Mouse (Mus musculus) forebrain, embryonic 16.5 days (tissue): ENCODE measurements at regions not wholly inside any gene's neighbourhood (a gene's known extent, or its start where the extent isn't known, plus 50 kb on each side); places are given as distances from the start of the nearest gene placed in this dataset.

Experiments used
- ATAC-seq: fragments of 200-750 bp; cut with Nextera tagmentation; 2 replicates; pipeline ENCODE4 v1.8.0; 2017; ENCODE audit warnings: mild to moderate bottlenecking, moderate library complexity
- H3K27ac ChIP-seq: fragments of 300-500 bp; sonication (generic); 2 replicates; pipeline ENCODE4 v1.5.1; 2014; ENCODE audit warnings: low read length, control low read depth
- H3K27me3 ChIP-seq: fragments of 300-500 bp; sonication (generic); replicated peaks from 2 replicates; pipeline ENCODE4 v1.6.1; 2014; ENCODE audit warnings: low read length; ENCODE audit not compliant: control insufficient read depth, insufficient read depth
- H3K36me3 ChIP-seq: fragments of 300-500 bp; sonication (generic); 2 replicates; pipeline ENCODE4 v1.6.1; 2014; ENCODE audit not compliant: control insufficient read depth, insufficient read depth
- H3K4me1 ChIP-seq: fragments of 300-500 bp; sonication (generic); replicated peaks from 2 replicates; pipeline ENCODE4 v1.6.1; 2014; ENCODE audit warnings: low read length; ENCODE audit not compliant: control insufficient read depth, insufficient read depth
- H3K4me2 ChIP-seq: fragments of 300-500 bp; sonication (generic); 2 replicates; pipeline ENCODE4 v1.6.1; 2014; ENCODE audit warnings: mild to moderate bottlenecking, low read length, control low read depth
- H3K4me3 ChIP-seq: fragments of 300-500 bp; sonication (generic); replicated peaks from 2 replicates; pipeline ENCODE4 v1.5.1; 2014; ENCODE audit warnings: mild to moderate bottlenecking, low read length, control low read depth
- H3K9ac ChIP-seq: fragments of 300-500 bp; sonication (generic); replicated peaks from 2 replicates; pipeline ENCODE4 v1.6.1; 2014; ENCODE audit warnings: low read depth, low read length, control low read depth
- H3K9me3 ChIP-seq: fragments of 300-500 bp; sonication (generic); 2 replicates; pipeline ENCODE4 v1.6.1; 2016; ENCODE audit warnings: low read length; ENCODE audit not compliant: control insufficient read depth
- WGBS: fragments of 180-500 bp; shearing (Covaris S2); extraction: QIAGEN DNeasy Blood & Tissue Kit; methylation state at CpG from one replicate; pipeline ENCODE4 v1.1.7; 2014; 5-methylcytosine and 5-hydroxymethylcytosine counted together

DNA sequence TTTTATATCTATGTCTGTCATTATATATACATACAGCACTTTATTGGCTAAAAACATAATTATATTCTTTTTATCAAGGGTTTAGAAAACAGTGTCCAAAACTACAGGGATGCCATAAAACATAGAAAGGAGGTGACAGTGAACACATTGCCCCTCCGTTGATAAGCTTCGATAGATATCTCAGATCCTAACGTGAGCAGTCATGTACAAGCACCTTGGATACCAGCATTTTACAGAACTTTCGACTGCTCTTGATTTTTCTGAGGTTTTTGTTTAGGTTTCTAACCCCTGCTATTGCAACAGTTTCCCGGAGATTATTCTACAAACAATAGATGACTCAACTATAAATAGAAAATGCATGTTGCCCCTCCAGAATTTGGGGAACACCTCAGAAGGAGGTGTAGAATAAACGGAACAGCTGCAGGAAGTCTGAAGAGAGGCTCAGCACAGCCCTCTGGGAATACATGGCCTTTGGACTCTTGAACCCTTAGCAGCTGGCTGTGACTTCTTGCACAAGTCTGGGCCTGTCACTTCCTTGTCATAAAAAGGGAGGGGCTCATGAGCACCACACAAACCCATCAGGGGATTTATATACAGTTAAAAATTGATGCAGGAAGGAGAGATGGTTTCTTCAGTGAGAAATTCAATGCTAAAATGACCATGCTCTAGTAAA lies 87.1 kb upstream of the Gpc5 start:
- Histone ChIP-seq H3K4me3 (no peak overlapping the region), H3K4me2 (no peak overlapping the region), H3K9ac (no peak overlapping the region), H3K36me3 (no peaks in the 10 kb centered on the region), H3K4me1 (no peaks in the 10 kb centered on the region), H3K9me3 (no peaks in the 10 kb centered on the region), H3K27me3 (no peaks in the 10 kb centered on the region), H3K27ac (no peak overlapping the region)
- WGBS = 79% methylated on average over 6 of the region's 6 CpGs
- ATAC-seq = no peak

DNA sequence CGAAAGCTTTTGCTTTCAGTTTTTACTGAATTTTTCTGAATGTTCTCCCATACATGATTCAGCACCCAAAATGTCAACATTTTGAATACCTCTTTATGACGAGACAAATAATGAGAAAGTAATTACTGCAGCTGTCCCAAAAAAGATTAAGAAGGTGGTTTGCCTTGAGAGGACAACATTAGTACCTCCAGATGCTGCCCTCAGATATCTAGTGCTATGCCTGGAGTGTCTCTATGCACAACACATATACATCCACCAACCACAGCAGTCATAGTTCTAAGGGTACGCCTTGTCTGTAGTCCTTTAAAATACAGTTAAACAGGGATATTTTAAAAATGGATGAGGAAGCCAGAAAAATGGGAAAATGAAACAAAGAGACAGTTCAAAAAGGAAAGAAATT lies 81.1 kb upstream of the Gpc5 start:
- H3K4me3 ChIP-seq = no peak overlapping the region
- no peaks in the 10 kb centered on the region for H3K36me3 ChIP-seq
- no peaks in the 10 kb centered on the region for H3K27me3 ChIP-seq
- no peaks in the 10 kb centered on the region for H3K9me3 ChIP-seq
- no peak overlapping the region for H3K27ac ChIP-seq
- WGBS = 93% methylated on average over 3 of the region's 3 CpGs
- no peaks in the 10 kb centered on the region for H3K4me1 ChIP-seq
- no peak overlapping the region for H3K4me2 ChIP-seq
- ATAC-seq = no peak
- no peak overlapping the region for H3K9ac ChIP-seq

- Histone ChIP-seq H3K9me3 (no peaks in the 10 kb centered on the region), H3K36me3 (no peaks in the 10 kb centered on the region), H3K4me3 (no peak overlapping the region), H3K27me3 (no peaks in the 10 kb centered on the region), H3K9ac (no peak overlapping the region), H3K4me2 (no peak overlapping the region), H3K27ac (no peak overlapping the region), H3K4me1 (no peaks in the 10 kb centered on the region; the same call in 1 of the 2 replicates)
- WGBS = 39% methylated on average over 5 of the region's 5 CpGs
- no peak for ATAC-seq
These were observed 76.7 kb upstream of the Gpc5 start for GRCm38 (mm10) chr14:115015299-115015698.

- Histone ChIP-seq H3K4me1 (no peaks in the 10 kb centered on the region; the same call in 1 of the 2 replicates), H3K4me2 (peak overlapping the region; percentile 55), H3K4me3 (peak overlapping the region; percentile 41), H3K36me3 (no peaks in the 10 kb centered on the region), H3K9ac (no peak overlapping the region), H3K27ac (no peak overlapping the region), H3K27me3 (no peaks in the 10 kb centered on the region), H3K9me3 (no peaks in the 10 kb centered on the region)
- 19% methylated on average over 22 of the region's 22 CpGs for WGBS
- ATAC-seq = peak; percentile 96
These were observed 74.4 kb upstream of the Gpc5 start for GRCm38 (mm10) chr14:115017410-115018153.

DNA sequence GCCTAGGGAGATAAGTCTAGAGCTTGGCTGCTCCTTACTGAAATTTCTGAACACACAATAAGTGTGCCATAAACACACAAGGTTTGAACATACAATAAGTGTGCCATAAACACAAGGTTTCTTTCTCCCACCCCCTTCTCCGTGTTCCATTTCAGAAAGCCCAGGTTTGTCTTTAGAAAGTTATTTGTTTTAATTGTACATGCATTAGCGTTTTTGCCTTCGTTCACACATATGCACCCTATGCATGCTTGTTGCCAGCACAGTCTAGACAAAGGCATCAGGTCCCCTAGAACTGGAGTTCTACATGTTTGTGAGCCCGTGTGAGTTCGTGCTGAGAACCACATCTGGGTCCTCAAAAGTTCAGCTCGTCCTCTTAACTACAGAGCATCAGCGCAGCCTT lies 64.0 kb upstream of the Gpc5 start:
- no peak for ATAC-seq
- H3K9me3 ChIP-seq = no peaks in the 10 kb centered on the region

DNA sequence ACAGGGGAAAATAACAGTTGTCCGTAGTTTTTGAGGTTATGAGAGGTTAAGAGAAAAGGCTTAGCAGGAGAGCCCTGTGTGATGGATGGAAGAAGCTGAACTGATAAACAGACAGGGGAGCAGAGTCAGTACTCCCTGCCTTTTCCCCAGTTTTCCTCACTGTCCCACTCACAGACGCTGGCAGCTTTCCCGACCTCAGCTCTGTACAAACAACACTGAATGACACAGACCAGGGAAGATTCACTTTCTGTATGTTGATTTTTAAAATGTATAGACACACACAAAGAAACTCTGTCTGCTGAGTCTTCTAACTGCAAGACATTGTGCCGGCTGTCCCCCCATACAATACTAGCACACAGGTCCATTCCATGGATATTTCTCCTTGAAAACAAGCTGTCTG lies 60.3 kb upstream of the Gpc5 start:
- no peak for ATAC-seq
- 63% methylated on average over 4 of the region's 4 CpGs for WGBS
- no peak overlapping the region for H3K4me3 ChIP-seq

More for the DNA sequence above, 64.0 kb upstream of the Gpc5 start:
- Histone ChIP-seq H3K4me2 (no peak overlapping the region), H3K27me3 (no peaks in the 10 kb centered on the region), H3K27ac (no peak overlapping the region), H3K9ac (no peak overlapping the region), H3K4me1 (no peaks in the 10 kb centered on the region), H3K4me3 (no peak overlapping the region), H3K36me3 (no peaks in the 10 kb centered on the region)
- WGBS = 83% methylated on average over 7 of the region's 7 CpGs

DNA sequence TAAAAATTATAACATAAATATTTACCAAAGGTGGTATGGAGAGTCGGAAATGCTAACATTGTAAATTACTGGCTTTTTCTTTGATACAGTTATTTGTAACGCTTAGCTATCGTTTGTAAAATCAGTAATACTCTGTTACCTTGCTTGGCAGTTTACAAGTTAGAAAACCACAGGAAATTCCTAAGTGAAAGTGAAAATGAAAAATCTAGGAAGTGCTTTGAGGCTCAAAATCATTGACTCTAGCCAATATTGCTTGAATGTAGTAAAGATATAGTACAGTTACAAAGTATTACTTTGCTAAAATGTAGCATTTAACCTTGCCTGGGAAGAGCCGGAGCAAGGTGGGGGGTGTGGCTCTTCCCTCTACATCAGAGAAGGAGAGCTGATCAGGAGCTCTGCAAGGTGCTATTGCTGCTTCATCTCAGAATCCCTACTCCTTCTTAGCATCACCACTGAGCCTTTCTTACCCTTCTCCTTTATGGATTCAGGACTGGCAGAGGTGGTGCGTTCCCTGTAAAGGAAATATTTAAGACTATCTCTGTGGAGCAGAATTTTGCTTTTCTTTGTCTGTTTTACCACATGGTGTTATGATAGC lies 58.5 kb upstream of the Gpc5 start:
- Histone ChIP-seq H3K9me3 (no peaks in the 10 kb centered on the region), H3K27me3 (no peaks in the 10 kb centered on the region), H3K27ac (no peak overlapping the region), H3K4me1 (no peaks in the 10 kb centered on the region), H3K36me3 (no peaks in the 10 kb centered on the region), H3K4me3 (no peak overlapping the region), H3K4me2 (no peak overlapping the region), H3K9ac (no peak overlapping the region)
- no peak for ATAC-seq
- WGBS = 91% methylated on average over 5 of the region's 5 CpGs

More for the DNA sequence above, 60.3 kb upstream of the Gpc5 start:
- no peaks in the 10 kb centered on the region for H3K27me3 ChIP-seq
- H3K4me1 ChIP-seq = no peaks in the 10 kb centered on the region
- H3K9me3 ChIP-seq = no peaks in the 10 kb centered on the region
- H3K4me2 ChIP-seq = no peak overlapping the region
- H3K36me3 ChIP-seq = no peaks in the 10 kb centered on the region
- H3K9ac ChIP-seq = no peak overlapping the region
- H3K27ac ChIP-seq = no peak overlapping the region

- no peaks in the 10 kb centered on the region for H3K9me3 ChIP-seq
- WGBS = 95% methylated on average over 10 of the region's 10 CpGs
- peaks cover under 1% of the 10 kb centered on the region; the same call in 1 of the 2 replicates for H3K4me1 ChIP-seq
- H3K27me3 ChIP-seq = no peaks in the 10 kb centered on the region
- H3K36me3 ChIP-seq = no peaks in the 10 kb centered on the region
- H3K27ac ChIP-seq = no peak overlapping the region
- H3K4me3 ChIP-seq = no peak overlapping the region
- H3K4me2 ChIP-seq = no peak overlapping the region
- H3K9ac ChIP-seq = no peak overlapping the region
- no peak for ATAC-seq
These were observed 57.1 kb upstream of the Gpc5 start for GRCm38 (mm10) chr14:115034718-115035437.
